Comparison of ENCODE assay signal across 8 mouse cellular contexts in the genomic region with DNA sequence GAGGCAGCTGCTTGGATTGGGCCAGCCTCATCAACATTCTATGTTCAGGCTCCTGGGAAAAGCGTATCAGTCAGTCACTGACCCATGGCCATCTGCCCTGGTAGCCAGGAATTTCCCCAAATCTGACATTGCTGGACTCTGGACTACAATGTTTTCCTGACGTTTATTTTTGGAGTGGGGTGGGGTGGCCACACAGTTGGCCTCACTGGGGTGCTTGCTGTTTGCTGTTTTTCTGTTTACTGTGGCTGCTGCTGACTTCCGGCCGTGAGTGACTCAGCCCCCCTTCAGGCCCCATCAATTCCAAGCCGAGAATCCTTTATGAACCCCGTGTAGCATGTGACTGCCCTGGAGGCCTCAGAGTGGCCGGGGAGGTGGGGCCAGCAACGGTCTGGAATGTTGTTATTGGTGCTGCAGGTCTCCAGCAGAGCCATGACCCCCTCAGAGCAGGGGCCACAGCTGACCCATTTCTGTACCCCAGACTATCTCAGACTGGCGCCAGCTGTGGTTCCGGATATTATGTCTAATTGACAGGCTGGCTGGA. TPM values are rescaled to one million over a fixed set of nuclear protein-coding genes. Genes with fewer than 3 reads are reported as not detected.
DNase-seq lines count a peak whose midpoint lies in the region; ATAC-seq lines count a peak whose summit lies in the region.

No protein-coding gene starts in this region.

- no peak overlapping the region for H3K4me3 ChIP-seq in hindbrain, embryonic 15.5 days
- no peak overlapping the region for H3K4me3 ChIP-seq in liver, embryonic 12.5 days

- H3K4me1 ChIP-seq in hindbrain, embryonic 15.5 days (replicated peaks), result peaks cover 24% of the 10 kb centered on the region
- H3K4me1 ChIP-seq in liver, embryonic 12.5 days, result peaks cover 30% of the 10 kb centered on the region

- H3K36me3 ChIP-seq in hindbrain, embryonic 15.5 days, result no peaks in the 10 kb centered on the region
- H3K36me3 ChIP-seq in liver, embryonic 12.5 days, result no peaks in the 10 kb centered on the region

- peaks cover 23% of the 10 kb centered on the region for H3K27me3 ChIP-seq in hindbrain, embryonic 15.5 days
- H3K27me3 ChIP-seq in liver, embryonic 12.5 days (replicated peaks), result peaks cover 69% of the 10 kb centered on the region

- no peak overlapping the region for H3K4me2 ChIP-seq in hindbrain, embryonic 15.5 days
- H3K4me2 ChIP-seq in liver, embryonic 12.5 days, result peak overlapping the region; percentile 27

- WGBS in hindbrain, embryonic 15.5 days, result 29% methylated on average over 10 of the region's 10 CpGs
- 41% methylated on average over 10 of the region's 10 CpGs for WGBS in liver, embryonic 12.5 days (ENCODE audit: insufficient replicate concordance)

- no peak overlapping the region for H3K9ac ChIP-seq in hindbrain, embryonic 15.5 days
- H3K9ac ChIP-seq in liver, embryonic 12.5 days, result no peak overlapping the region

- H3K9me3 ChIP-seq in hindbrain, embryonic 15.5 days, result no peaks in the 10 kb centered on the region
- H3K9me3 ChIP-seq in liver, embryonic 12.5 days (replicated peaks), result no peaks in the 10 kb centered on the region

- peak; percentile 36 to 39 for DNase-seq in cerebellum, postnatal 10 days
- DNase-seq in cerebellum, adult 8-10 months, result no peak
- DNase-seq in embryo, embryonic 11 days, result peak; percentile 52
- no peak for DNase-seq in urinary bladder, postnatal 36 days (ENCODE audit: low spot score in 2 of 2)
- DNase-seq in gastrocnemius, postnatal 10 days, result no peak

- H3K27ac ChIP-seq in hindbrain, embryonic 15.5 days (replicated peaks), result peak overlapping the region; percentile 59
- peak overlapping the region; percentile 22; the same call in 1 of the 2 replicates for H3K27ac ChIP-seq in liver, embryonic 12.5 days

- ATAC-seq in hindbrain, embryonic 15.5 days (ENCODE audit: low FRiP score, low read depth), result peak; percentile 40; the same call in 1 of the 2 replicates
- ATAC-seq in liver, embryonic 12.5 days, result peak; percentile 40
- no peak for ATAC-seq in megakaryocyte progenitor cell, adult 5-6 weeks (replicated peaks; ENCODE audit: poor library complexity)

RNA-seq across cellular contexts. Expression of gene Rhod, which starts 2.5 kb away (rescaled TPM):
- 5.7 and 6.7 TPM in 2 replicates for polyA plus RNA-seq in hindbrain, embryonic 15.5 days (2015; fragmentation: Nextera tagmentation; extraction: Ambion mirVana)
- polyA plus RNA-seq in liver, embryonic 12.5 days (2016; fragmentation: Nextera tagmentation; extraction: Ambion mirVana), result 7.8 and 8.1 TPM in 2 replicates
- not detected in 2 replicates for total RNA-seq in megakaryocyte progenitor cell, adult 5-6 weeks (2015)
- total RNA-seq in megakaryocyte progenitor cell, adult 5-6 weeks (2017), result not detected in 2 replicates
- 1 to 10 TPM; 1.4 to 3.5 TPM for total RNA-seq in gastrocnemius, postnatal 10 days (2021)

RNA-seq across cellular contexts. Expression of gene Syt12, which starts 35.6 kb away (rescaled TPM):
- polyA plus RNA-seq in hindbrain, embryonic 15.5 days (2015; fragmentation: Nextera tagmentation; extraction: Ambion mirVana), result 5.3 and 5.6 TPM in 2 replicates
- 0.35 and 0.42 TPM in 2 replicates for polyA plus RNA-seq in liver, embryonic 12.5 days (2016; fragmentation: Nextera tagmentation; extraction: Ambion mirVana)
- total RNA-seq in megakaryocyte progenitor cell, adult 5-6 weeks (2015), result not detected in 2 replicates
- not detected in 2 replicates for total RNA-seq in megakaryocyte progenitor cell, adult 5-6 weeks (2017)
- 1 to 10 TPM; 1.2 to 1.7 TPM for total RNA-seq in gastrocnemius, postnatal 10 days (2021)

RNA-seq across cellular contexts. Expression of gene Kdm2a, which starts 43.6 kb away (rescaled TPM):
- 32.7 and 36.3 TPM in 2 replicates for polyA plus RNA-seq in hindbrain, embryonic 15.5 days (2015; fragmentation: Nextera tagmentation; extraction: Ambion mirVana)
- 25.4 and 28.1 TPM in 2 replicates for polyA plus RNA-seq in liver, embryonic 12.5 days (2016; fragmentation: Nextera tagmentation; extraction: Ambion mirVana)
- total RNA-seq in megakaryocyte progenitor cell, adult 5-6 weeks (2015), result 59.0 and 64.3 TPM in 2 replicates
- total RNA-seq in megakaryocyte progenitor cell, adult 5-6 weeks (2017), result 58.3 and 60.2 TPM in 2 replicates
- total RNA-seq in gastrocnemius, postnatal 10 days (2021), result 10 to 100 TPM; 37.8 to 51.9 TPM

RNA-seq across cellular contexts. Expression of gene 2010003K11Rik, which starts 56.7 kb away (rescaled TPM):
- polyA plus RNA-seq in hindbrain, embryonic 15.5 days (2015; fragmentation: Nextera tagmentation; extraction: Ambion mirVana), result not detected in 2 replicates
- polyA plus RNA-seq in liver, embryonic 12.5 days (2016; fragmentation: Nextera tagmentation; extraction: Ambion mirVana), result not detected in 2 replicates
- not detected in 2 replicates for total RNA-seq in megakaryocyte progenitor cell, adult 5-6 weeks (2015)
- total RNA-seq in megakaryocyte progenitor cell, adult 5-6 weeks (2017), result not detected in 2 replicates
- not detected for total RNA-seq in gastrocnemius, postnatal 10 days (2021)

Comparison
In these comparisons a context has a peak if more than half of its experiments do, and no peak if none do; other contexts are left out.
1. DNase-seq: peak in cerebellum, postnatal 10 days (2 of 2) and embryo, embryonic 11 days (single experiment); none in cerebellum, adult 8-10 months (single experiment), urinary bladder, postnatal 36 days (0 of 2) and gastrocnemius, postnatal 10 days (single experiment).